Mouse (Mus musculus) heart, postnatal 25 days (tissue): ENCODE results near the gene Lfng. TPM values are rescaled to one million over a fixed set of nuclear protein-coding genes. Genes with fewer than 3 reads are reported as not detected.

Experiments used
- DNase-seq: peaks from one replicate; pipeline ENCODE4 v3.0.0; 2022; ENCODE audit warnings: low spot score
- intact Hi-C: fragments of 180-260 bp; cut with DNase I; formaldehyde crosslinking; loops from one replicate; pipeline ENCODE4 v1.15.1; 2025
- total RNA-seq, 2 experiments: library from RNA; stranded (reverse); gene quantifications; 2 replicates each; pipeline ENCODE4 v1.2.3; 2021

The Lfng gene
- total RNA-seq, 2 experiments from 2014 or later = 7.3 to 10.8 TPM

DNA sequence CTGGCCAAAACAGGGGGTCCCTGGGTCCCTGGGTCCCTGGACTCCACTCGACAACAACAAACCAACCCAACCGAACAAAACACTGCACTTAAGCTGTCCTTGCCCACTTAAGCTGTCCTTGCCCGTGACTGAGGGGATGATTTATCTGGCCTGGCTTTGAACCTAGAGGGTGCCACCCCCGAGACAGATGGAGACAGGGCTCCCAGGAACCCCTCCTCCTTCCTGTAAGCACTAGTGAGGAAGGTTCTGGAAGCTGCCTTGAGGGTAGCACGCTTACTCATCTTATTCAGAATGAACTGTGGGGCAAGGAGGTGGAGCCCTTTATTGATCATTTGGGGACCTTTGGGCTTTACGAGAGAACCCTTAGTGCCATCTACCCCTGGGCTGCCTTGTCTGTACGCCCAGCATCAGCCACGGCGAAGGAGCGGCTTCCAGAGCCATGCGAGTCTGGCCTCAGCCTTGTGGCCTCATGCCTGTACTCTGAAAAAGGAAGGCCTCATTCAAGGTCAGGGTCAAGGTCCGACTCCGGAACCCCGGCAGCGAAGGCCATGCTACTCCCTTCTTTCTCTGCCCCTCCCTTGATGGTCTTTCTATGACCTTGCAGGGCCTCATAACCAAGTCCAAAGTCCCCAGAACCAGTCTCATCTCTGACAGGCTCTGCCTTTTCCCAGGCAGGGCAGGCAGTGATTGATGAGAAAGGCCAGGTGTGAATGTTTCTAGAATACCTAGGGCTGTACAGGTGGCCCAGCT lies 47.2 kb downstream of the Lfng start:
- DNase-seq = no peak
- intact Hi-C loops = no loop called here

DNA sequence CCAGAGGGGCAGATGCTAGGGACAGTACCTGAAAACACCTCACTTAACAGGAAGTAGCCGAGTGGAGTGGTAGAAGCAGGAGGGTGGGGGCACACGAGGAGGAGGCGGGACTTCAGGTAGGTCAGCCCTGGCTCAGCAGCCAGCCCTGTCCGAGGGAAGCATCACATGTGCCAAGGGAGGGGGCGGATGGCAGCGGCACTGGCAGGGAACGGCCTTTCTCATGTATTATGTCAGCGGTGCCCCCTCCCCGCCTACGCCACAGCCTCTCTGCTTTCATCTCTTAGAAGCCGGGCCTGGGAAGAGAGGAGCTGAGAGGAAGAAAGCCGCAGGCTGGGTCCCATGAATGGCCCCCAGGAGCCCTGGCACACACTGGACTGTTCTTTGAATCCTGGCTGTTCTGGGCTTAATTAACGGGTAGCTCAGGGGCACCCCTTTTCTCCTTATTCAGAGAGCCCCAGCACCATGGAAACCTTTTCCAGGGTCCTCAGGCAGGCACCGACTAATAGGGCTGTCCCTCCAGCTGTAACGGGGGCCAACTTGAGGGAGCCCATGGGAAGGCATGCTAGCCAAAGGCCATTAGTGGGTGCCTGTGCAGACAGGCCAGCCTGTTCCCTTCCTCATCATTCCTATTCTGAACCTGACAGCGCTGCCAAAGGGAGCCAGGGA lies 52.6 kb downstream of the Lfng start:
- no peak for DNase-seq
- intact Hi-C loops = no loop called here

DNA sequence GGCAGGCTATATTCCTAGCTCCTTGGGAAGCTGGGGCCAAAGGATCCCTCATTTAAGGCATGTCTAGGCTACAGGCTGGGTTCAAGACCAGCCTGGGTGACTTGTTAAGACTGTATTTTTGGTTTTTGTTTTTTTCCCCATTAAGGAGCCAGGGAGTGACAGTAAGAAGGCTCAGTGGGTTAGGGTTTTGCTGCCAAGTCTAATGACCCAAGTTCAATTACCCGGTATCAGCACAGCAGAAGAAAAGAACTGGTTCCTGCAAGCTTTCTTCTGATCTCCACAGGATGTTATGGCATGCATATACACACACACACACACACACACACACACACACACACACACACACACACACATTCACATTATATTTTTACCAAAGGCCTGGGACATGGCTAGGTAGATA lies 53.3 kb downstream of the Lfng start:
- DNase-seq = no peak
- intact Hi-C loops = no loop called here

DNA sequence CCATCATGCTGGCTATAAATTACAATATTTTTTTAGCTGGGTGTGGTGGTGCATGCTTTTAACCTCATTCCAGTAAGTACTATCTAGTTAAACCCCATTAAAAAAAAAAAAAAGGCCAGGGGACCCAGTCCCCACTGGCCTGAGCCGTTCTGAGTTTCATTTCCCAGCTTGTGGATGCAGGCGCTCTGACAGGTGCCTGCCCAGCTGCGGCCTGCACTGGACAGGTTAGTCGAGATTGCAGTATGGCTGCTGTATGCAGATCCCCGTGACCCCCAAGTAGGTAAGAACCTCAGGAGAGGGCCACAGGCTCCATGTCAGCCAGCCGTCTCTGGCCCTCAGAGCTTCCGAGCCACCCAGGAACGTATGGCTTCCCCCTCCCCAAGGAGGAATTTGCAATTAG lies 54.3 kb downstream of the Lfng start:
- intact Hi-C loops = no loop called here
- no peak for DNase-seq

DNA sequence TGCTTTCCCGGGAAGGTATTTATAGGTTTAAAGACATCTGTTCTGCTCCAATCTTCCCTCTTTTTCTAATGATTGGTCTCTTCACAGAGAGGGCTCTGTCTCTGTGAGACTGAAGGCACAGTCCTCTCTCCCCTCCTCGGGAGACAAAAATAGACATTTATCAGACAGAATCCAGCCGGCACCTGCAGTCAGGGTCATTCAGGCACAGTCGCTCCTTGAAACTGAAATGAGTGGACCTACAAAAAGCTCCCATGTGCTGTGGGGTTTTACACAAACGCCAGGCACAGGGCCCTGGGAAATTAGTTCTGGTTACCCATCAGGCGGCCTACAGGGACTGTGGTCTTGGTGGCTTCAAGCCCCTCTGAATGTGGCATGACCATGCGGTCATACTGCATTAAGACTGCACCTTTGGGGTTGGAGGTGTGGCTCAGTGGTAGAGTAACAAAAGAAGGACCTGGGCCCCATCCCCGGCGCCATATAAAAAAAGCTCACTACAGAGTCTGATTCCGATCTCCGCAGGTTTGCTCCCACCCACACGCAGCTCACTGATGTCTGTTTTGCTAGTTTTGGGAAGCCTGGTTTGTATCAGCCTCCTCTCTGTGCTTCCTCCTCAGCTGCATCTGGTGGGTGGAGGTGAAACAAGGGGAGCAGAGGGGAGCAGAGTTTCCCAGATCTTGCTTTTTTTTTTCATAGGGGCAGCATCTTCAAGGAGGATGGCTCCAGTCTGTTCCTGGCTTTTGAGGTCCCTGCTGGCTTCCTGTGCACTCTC lies 54.9 kb downstream of the Lfng start:
- no peak for DNase-seq
- intact Hi-C loops = no loop called here

- intact Hi-C loops = no loop called here
These were observed 55.8 kb downstream of the Lfng start for GRCm38 (mm10) chr5:140662741-140663592.

DNA sequence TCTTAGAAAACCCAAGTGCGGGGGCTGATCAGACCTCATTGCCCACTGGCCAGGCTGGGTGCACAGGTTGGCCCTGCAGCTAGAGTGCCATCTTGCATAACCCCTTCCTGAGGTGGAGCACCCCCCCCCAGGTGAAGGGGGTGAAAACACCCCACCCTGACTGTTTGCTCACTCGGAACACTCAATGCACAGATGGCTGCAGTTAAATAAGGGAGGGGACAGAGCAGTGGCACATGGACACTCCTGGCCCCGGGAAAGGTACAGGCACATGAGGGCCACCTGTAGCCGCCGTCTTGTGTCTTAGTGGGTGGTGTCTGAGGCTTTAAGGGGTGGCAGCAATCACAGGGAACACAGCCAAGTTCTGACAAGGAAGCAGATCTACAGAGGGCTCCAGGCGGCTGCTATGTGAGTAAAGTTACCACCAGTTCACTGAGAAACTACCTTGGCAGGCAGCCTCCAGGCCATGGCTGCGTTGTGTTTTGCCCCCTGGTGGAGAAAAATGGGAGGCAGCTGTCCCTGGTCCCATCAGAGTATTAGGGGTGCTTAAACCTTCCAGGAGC lies 56.6 kb downstream of the Lfng start:
- intact Hi-C loops = loop anchor here (2.0 kb wide), 2 partner anchors 35 to 123 kb away; no protein-coding TSS in a partner anchor
- peak; percentile 30 for DNase-seq

More at GRCm38 (mm10) chr5:140662741-140663592, 55.8 kb downstream of the Lfng start:
- no peak for DNase-seq

Other genes with a start within 250 kb of the Lfng start
- 10 to 100 TPM; 12.5 to 14.0 TPM for gene Snx8, start 218.1 kb upstream of the Lfng start, total RNA-seq
- 10 to 100 TPM; 84.8 to 87.5 TPM for gene Eif3b, start 188.0 kb upstream of the Lfng start, total RNA-seq
- not detected for gene Gm4869, start 161.7 kb upstream of the Lfng start, total RNA-seq
- 1 to 10 TPM; 6.1 to 6.9 TPM for gene Chst12, start 101.8 kb upstream of the Lfng start, total RNA-seq
- gene Grifin, start 42.2 kb upstream of the Lfng start, total RNA-seq = not detected
- 10 to 100 TPM; 15.6 to 18.6 TPM for gene Ttyh3, start 41.7 kb downstream of the Lfng start, total RNA-seq
- gene Iqce, start 95.1 kb downstream of the Lfng start, total RNA-seq = 1 to 10 TPM; 4.5 to 7.5 TPM
- gene Brat1, start 97.7 kb downstream of the Lfng start, total RNA-seq = 1 to 10 TPM; 7.2 to 8.4 TPM
- under 1 TPM; 0.08 to 0.44 TPM for gene Amz1, start 116.8 kb downstream of the Lfng start, total RNA-seq
- gene Gna12, start 223.1 kb downstream of the Lfng start, total RNA-seq = 10 to 100 TPM; 89.2 to 97.2 TPM